Mouse (Mus musculus) neural tube, embryonic 11.5 days (tissue): ENCODE measurements around the gene Slc35d3. TPM values are rescaled to one million over a fixed set of nuclear protein-coding genes. Genes with fewer than 3 reads are reported as not detected.
A peak's percentile ranks its signal among the peaks of the same experiment; 100 is the strongest.

Experiments
- ATAC-seq: fragments of 200-750 bp; cut with Nextera tagmentation; 2 replicates; pipeline ENCODE4 v1.8.0; 2017; ENCODE audit warnings: moderate number of reproducible peaks, mild to moderate bottlenecking, moderate TSS enrichment, moderate library complexity; ENCODE audit not compliant: insufficient read depth, low FRiP score, low TSS enrichment
- DNase-seq: peaks from one replicate; pipeline ENCODE4 v3.0.0-alpha.2; 2015; ENCODE audit warnings: low spot score
- H3K27ac ChIP-seq: fragments of 300-500 bp; sonication (generic); 2 replicates; pipeline ENCODE4 v1.5.1; 2014; ENCODE audit warnings: low read depth, mild to moderate bottlenecking, low read length
- H3K27me3 ChIP-seq: fragments of 300-500 bp; sonication (generic); 2 replicates; pipeline ENCODE4 v1.6.1; 2014; ENCODE audit warnings: mild to moderate bottlenecking, low read length, mixed read lengths; ENCODE audit not compliant: control insufficient read depth, insufficient read depth
- H3K36me3 ChIP-seq: fragments of 300-500 bp; sonication (generic); 2 replicates; pipeline ENCODE4 v1.6.1; 2014; ENCODE audit warnings: mild to moderate bottlenecking, low read length, moderate library complexity, mixed read lengths; ENCODE audit not compliant: control insufficient read depth, insufficient read depth
- H3K4me1 ChIP-seq: fragments of 300-500 bp; sonication (generic); 2 replicates; pipeline ENCODE4 v1.6.1; 2014; ENCODE audit warnings: low read length, mixed read lengths; ENCODE audit not compliant: control insufficient read depth, insufficient read depth
- H3K4me2 ChIP-seq: fragments of 300-500 bp; sonication (generic); 2 replicates; pipeline ENCODE4 v1.6.1; 2014; ENCODE audit warnings: low read depth, mild to moderate bottlenecking, moderate library complexity
- H3K4me3 ChIP-seq: fragments of 300-500 bp; sonication (generic); 2 replicates; pipeline ENCODE4 v1.5.1; 2014; ENCODE audit warnings: low read depth, low read length
- H3K9ac ChIP-seq: fragments of 300-500 bp; sonication (generic); 2 replicates; pipeline ENCODE4 v1.6.1; 2014; ENCODE audit warnings: mild to moderate bottlenecking, low read length
- H3K9me3 ChIP-seq: fragments of 300-500 bp; sonication (generic); 2 replicates; pipeline ENCODE4 v1.6.1; 2016; ENCODE audit warnings: low read length; ENCODE audit not compliant: control insufficient read depth
- WGBS: fragments of 180-500 bp; shearing (Covaris S2); extraction: QIAGEN DNeasy Blood & Tissue Kit; methylation state at CpG from one replicate; pipeline ENCODE4 v1.1.7; 2014; 5-methylcytosine and 5-hydroxymethylcytosine counted together
- polyA plus RNA-seq: library from polyadenylated mRNA; unstranded; fragments of >200 nt; fragmentation: Nextera tagmentation; extraction: Ambion mirVana; gene quantifications from 2 replicates; pipeline ENCODE4 v1.2.1, GENCODE M21; 2014

The Slc35d3 gene
- 0.66 and 0.78 TPM in 2 replicates for polyA plus RNA-seq

GRCm38 (mm10) chr10:19850998-19851691 lies at the start of gene Slc35d3:
TSS of gene Slc35d3 (minus strand) at chr10:19851459.
- Histone ChIP-seq H3K4me3 (peak within 1 kb of the TSS; percentile 54), H3K36me3 (no peaks in the 10 kb centered on the region), H3K4me1 (peaks cover 10% of the 10 kb centered on the region; the same call in 1 of the 2 replicates), H3K27ac (no peak within 1 kb of the TSS), H3K9ac (peak within 1 kb of the TSS; percentile 51), H3K4me2 (peak within 1 kb of the TSS; percentile 99), H3K9me3 (no peaks in the 10 kb centered on the region), H3K27me3 (peaks cover 43% of the 10 kb centered on the region)
- under 1% methylated on average over 68 of the region's 72 CpGs for WGBS
- ATAC-seq (peak; percentile 58), DNase-seq (no peak)

DNA sequence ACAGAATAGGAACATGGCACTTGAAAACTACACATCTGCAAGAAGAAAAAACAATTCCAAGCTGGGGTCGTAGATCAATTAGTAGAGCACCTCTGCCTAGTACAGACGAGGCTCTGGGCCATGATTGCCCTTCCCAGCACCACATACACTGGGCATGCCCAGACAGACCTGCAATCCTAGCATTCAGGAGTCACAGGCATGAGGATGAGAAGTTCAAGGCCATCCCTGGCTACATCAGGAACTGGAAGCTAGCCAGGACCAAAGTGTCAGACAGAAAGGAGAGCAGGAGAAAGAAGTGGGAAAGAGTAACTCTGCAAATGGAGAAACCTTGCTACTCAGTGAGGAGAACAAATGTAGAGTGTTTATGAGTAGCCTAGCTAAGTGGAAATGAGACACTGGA lies 48.9 kb upstream of the Slc35d3 start:
- H3K36me3 ChIP-seq, result no peaks in the 10 kb centered on the region; the same call in 1 of the 2 replicates

DNA sequence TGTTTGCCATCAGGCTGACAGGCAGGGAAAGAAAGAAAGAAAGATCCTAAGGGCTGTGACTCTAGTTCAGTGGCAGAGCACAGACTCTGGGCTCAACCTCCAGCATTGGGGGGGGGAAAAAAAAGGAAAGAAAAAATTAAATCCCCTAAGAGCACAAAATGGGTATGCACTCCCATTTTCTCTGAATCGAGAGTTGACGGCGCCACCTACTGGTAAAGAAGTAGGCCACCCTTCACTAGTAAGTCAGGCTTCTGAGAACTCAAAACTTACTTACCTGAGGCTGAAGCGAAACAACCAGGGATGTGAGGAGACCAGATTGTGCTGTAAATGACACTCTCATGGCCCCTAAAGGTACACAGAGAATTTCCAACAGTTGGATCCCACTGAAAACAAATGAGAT lies 42.7 kb upstream of the Slc35d3 start:
- Histone ChIP-seq H3K4me3 (no peak overlapping the region), H3K36me3 (no peaks in the 10 kb centered on the region), H3K4me1 (no peaks in the 10 kb centered on the region), H3K9me3 (no peaks in the 10 kb centered on the region), H3K27me3 (no peaks in the 10 kb centered on the region), H3K4me2 (no peak overlapping the region), H3K27ac (no peak overlapping the region), H3K9ac (no peak overlapping the region)
- DNase-seq (peak; percentile 38), ATAC-seq (no peak)
- 20% methylated on average over 4 of the region's 4 CpGs for WGBS

More for the DNA sequence above, 48.9 kb upstream of the Slc35d3 start:
- no peak for DNase-seq
- Histone ChIP-seq H3K4me1 (no peaks in the 10 kb centered on the region), H3K27ac (no peak overlapping the region), H3K9ac (no peak overlapping the region), H3K27me3 (no peaks in the 10 kb centered on the region), H3K4me3 (no peak overlapping the region), H3K9me3 (no peaks in the 10 kb centered on the region), H3K4me2 (no peak overlapping the region)
- WGBS, result 62% methylated on average over 2 of the region's 2 CpGs
- no peak for ATAC-seq

DNA sequence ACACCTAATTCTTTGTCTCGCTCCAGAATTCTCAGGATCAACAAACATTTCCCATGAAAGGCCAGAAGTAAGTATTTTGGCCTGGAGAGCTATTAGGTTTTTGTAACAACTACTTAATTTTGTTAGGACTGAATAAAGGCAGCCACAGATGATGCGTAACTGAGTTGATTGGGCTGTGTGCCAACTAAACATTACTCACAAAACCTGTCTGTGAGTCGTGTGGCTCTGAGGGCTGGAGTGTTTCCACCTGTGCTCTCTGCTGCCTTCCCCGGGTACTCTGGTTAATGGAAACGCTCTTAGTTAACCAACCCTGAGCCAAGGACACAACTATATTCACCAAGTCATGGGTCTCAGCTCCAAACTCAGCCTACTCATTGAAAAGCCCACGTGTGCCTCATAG lies 41.9 kb upstream of the Slc35d3 start:
- DNase-seq (no peak), ATAC-seq (no peak)
- H3K4me3 ChIP-seq, result no peak overlapping the region
- WGBS, result 89% methylated on average over 6 of the region's 6 CpGs
- no peak overlapping the region for H3K4me2 ChIP-seq
- H3K27ac ChIP-seq, result no peak overlapping the region
- H3K36me3 ChIP-seq, result no peaks in the 10 kb centered on the region
- no peak overlapping the region for H3K9ac ChIP-seq
- no peaks in the 10 kb centered on the region for H3K9me3 ChIP-seq
- no peaks in the 10 kb centered on the region for H3K27me3 ChIP-seq
- no peaks in the 10 kb centered on the region for H3K4me1 ChIP-seq

GRCm38 (mm10) chr10:19891686-19892085 lies 40.4 kb upstream of the Slc35d3 start:
- 61% methylated on average over 3 of the region's 3 CpGs for WGBS
- no peak overlapping the region for H3K9ac ChIP-seq
- H3K4me2 ChIP-seq, result no peak overlapping the region
- H3K27me3 ChIP-seq, result no peaks in the 10 kb centered on the region
- no peak overlapping the region for H3K4me3 ChIP-seq
- no peaks in the 10 kb centered on the region for H3K4me1 ChIP-seq
- no peak overlapping the region for H3K27ac ChIP-seq
- no peaks in the 10 kb centered on the region for H3K9me3 ChIP-seq
- ATAC-seq (no peak), DNase-seq (no peak)
- no peaks in the 10 kb centered on the region for H3K36me3 ChIP-seq

- H3K9ac ChIP-seq, result no peak overlapping the region
- WGBS, result 89% methylated on average over 3 of the region's 3 CpGs
- H3K9me3 ChIP-seq, result no peaks in the 10 kb centered on the region
- no peaks in the 10 kb centered on the region for H3K4me1 ChIP-seq
- H3K27me3 ChIP-seq, result no peaks in the 10 kb centered on the region
- no peak overlapping the region for H3K27ac ChIP-seq
- H3K4me2 ChIP-seq, result no peak overlapping the region
- no peaks in the 10 kb centered on the region for H3K36me3 ChIP-seq
- no peak for DNase-seq
- ATAC-seq, result no peak
- no peak overlapping the region for H3K4me3 ChIP-seq
Observed at GRCm38 (mm10) chr10:19889908-19890307, 38.6 kb upstream of the Slc35d3 start.

DNA sequence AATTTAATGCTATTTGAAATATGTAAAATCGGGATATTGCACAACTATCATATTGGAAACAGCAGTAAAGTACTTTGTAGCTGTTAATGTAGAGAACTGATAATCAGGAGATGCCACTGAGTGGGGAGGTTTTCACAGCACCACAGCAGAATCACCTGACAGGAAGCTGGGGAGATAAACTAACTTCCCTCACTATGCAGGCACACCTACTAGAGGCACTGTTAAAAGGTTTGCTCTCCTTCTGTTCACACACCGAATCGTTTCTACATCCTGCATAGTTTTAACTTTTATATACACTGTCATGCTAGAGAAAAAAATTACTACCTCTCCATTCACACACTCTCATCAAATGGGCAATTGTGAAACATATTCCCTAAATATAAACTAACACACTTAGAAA lies 35.0 kb upstream of the Slc35d3 start:
- no peak overlapping the region for H3K27ac ChIP-seq
- no peaks in the 10 kb centered on the region for H3K9me3 ChIP-seq
- no peak overlapping the region for H3K4me2 ChIP-seq
- no peak for DNase-seq
- no peak overlapping the region for H3K4me3 ChIP-seq
- no peak for ATAC-seq
- WGBS, result 91% methylated on average over 3 of the region's 3 CpGs
- no peaks in the 10 kb centered on the region for H3K27me3 ChIP-seq
- H3K36me3 ChIP-seq, result no peaks in the 10 kb centered on the region
- no peaks in the 10 kb centered on the region for H3K4me1 ChIP-seq
- no peak overlapping the region for H3K9ac ChIP-seq

- ATAC-seq, result no peak
- WGBS, result 77% methylated on average over 4 of the region's 4 CpGs
- no peak overlapping the region for H3K4me2 ChIP-seq
- no peak overlapping the region for H3K4me3 ChIP-seq
- H3K36me3 ChIP-seq, result no peaks in the 10 kb centered on the region
- H3K4me1 ChIP-seq, result no peaks in the 10 kb centered on the region
- no peak overlapping the region for H3K27ac ChIP-seq
- DNase-seq, result no peak
- H3K27me3 ChIP-seq, result no peaks in the 10 kb centered on the region
- H3K9ac ChIP-seq, result no peak overlapping the region
- H3K9me3 ChIP-seq, result no peaks in the 10 kb centered on the region
Observed at GRCm38 (mm10) chr10:19884409-19884808, 33.1 kb upstream of the Slc35d3 start.

DNA sequence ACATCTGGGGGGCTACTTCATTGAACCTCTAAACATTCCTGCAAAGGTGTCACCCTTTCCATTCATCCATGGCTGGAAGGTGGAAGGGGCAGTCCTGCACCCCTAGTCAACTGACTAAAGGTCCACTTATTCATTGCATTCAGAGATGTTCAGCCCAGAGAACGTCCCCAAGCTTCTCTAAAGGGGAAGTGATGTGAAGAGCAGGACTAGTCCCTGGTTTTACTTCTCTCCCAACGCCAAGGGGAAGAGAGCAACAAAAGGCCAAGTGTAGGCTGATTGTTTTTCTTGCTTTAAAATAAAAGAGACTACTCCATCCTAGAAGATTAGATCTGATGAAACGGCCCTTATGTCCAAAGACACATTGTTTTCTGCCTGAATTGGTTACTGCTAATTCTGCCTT lies 29.2 kb upstream of the Slc35d3 start:
- Histone ChIP-seq H3K4me3 (no peak overlapping the region), H3K27me3 (no peaks in the 10 kb centered on the region), H3K4me1 (no peaks in the 10 kb centered on the region), H3K4me2 (no peak overlapping the region), H3K36me3 (no peaks in the 10 kb centered on the region), H3K9ac (no peak overlapping the region), H3K27ac (no peak overlapping the region), H3K9me3 (no peaks in the 10 kb centered on the region)
- ATAC-seq (no peak), DNase-seq (no peak)
- 78% methylated on average over 3 of the region's 3 CpGs for WGBS
